Mouse (Mus musculus) thymus, adult 18-20 months (tissue): ENCODE results near the gene Usp9x.
A peak's percentile ranks its signal among the peaks of the same experiment; 100 is the strongest.

ENCODE experiments used
- DNase-seq, 2 experiments: peaks; one replicate each; pipeline ENCODE4 v3.0.0; 2022; ENCODE audit warnings: mixed read lengths in 2 of 2

Usp9x gene

DNA sequence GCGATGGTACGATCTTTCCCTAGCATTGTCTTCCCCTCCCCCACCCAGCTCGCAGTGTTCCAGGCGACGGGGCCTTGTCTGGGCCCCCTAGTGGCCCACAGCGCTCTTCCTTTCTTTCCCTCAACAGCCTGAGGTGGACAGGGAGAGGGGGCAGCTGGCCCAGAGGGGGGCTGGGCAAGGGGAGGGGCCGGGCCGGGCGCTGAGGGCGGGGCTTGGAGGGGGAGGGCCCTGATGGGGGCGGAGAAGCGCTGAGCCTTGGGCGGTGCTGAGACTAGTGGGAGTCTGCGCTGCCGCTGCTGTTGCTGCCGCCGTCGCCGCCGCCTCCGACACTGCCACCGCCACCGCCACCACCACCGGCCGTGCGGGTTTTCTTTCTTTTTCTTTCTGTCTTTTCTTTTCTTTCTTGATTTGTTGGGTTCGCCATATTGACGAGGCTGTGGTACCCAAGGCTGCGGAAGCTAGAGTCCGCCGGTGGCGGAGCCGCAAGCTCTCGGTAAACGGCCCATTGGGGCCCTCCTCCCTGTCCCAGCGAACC, at the start of gene Usp9x:
Usp9x (plus strand) TSS at position 258 of the 535 bp plus-strand sequence.
- peak in 1 of 2 experiments; percentile 65 for DNase-seq

DNA sequence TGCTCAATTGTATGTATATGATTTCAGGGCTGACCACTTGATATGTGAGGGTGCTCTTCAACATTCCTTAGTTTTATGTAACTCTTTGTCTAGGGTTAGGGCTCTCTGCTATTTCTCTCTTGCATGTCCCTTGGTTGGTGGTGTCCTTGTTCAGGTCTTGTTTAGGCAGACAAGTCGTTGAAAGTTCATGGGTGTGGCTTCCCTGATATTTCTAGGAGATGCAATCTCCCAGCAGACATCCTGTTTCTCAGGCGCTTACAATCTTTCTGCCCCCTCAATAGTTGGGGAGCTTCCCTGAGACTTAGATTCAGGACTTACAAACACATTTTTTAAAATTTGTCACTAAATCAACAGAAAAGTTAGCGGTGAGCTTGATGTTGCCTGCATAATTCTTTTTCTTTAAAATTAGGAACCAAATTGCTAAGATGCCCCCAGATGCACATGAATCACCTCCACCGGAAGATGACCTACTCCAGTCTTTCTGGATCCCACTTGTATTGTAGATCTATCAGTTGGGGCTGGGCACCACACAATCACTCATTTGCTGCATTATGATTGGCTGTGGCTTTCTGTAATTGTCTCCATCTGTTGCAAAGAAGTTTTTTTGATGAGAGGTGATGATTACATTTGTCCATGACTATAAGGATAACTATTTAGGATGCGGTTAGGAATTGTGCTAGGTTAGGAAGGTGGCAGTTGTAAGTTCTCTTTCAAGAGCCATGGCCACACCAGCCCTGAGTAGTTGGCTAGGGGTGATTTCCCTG, 48.6 kb upstream of the Usp9x start:
- no peak for DNase-seq

DNA sequence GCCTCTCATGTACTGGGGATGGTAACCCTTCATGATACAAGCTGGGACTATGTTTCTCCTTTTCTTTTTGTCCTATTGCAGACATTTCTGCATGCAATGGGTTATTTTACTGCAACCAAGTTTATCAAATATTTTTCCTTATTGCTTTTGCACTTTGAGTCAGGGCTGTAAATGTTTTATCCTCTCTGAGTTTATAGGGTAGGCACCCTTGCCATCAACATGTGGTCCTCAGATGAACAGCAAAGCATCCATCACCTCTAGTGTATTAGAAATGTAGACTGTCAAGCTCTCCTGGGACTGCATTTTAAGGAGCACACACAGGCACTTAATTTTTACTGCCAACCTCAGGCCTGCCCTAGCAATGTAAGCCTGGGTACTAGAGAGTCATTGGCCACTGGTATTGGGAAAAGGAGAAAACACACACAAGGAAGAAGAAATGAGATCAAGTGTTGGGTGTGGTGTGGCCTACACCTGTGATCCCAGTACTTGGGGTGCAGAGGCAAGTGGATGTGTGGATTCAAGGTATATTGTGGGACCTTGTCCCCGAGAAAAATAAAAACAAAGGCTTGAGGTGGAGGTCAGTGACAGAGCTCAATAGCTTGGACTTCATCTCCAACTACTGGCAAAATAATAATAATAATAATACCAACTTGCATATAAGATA, 46.6 kb upstream of the Usp9x start:
- DNase-seq = no peak

DNA sequence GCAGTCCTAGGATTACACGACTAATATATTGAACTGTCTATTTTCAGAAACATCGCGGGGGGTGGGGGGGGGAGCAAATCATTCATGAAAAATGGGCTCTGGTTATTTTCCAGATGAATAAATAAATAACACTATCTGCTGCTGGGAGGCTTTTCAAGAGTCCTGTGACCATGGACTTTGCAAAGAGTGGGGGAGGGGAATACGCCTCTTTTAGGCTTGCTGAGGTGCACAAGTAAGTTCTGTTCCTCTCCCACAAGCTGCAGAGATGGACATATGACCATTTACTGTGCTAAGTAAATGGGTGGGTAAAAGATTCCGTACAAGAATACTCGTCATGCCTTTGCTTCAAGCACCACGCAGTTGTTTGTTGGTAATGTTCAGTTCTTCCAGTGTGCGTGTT, 46.0 kb upstream of the Usp9x start:
- no peak for DNase-seq

DNA sequence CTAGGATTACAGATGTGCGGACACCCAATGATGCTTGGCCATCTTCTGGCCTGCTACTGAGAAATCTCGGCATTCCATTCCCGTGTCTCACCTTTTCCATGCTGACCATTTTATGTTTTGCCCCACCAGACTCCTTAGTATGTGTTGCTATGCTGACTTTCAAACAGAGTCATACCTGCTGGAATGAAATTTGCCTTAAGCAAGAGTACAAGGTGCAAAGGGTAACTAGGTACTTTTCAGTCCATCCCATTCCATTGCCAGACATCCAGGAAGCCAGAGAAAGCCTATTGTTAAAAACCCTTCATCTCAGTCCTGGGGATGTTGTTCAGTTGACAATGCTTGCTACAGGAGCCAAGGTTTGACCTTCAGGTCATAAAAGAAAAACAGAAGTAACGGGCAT, 43.1 kb upstream of the Usp9x start:
- DNase-seq = no peak

DNA sequence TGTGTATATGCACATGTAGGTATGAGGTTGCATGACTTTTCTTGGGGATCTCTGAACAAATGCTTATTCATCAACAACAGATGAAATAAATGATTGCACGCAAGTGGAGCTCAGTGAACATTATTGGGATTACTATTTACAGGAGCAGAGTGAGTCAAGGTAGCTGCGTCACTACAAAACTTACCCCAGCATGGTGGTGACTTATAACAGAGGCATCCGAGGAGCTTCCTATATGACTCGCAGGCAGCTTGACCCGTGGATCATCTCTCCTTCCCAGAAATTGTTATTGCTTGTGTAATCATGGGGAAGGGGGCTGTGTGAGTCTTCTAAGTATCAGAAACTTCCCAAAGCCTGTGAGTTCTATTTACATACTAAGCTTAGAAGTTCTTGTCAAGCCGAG, 41.3 kb upstream of the Usp9x start:
- no peak for DNase-seq

DNA sequence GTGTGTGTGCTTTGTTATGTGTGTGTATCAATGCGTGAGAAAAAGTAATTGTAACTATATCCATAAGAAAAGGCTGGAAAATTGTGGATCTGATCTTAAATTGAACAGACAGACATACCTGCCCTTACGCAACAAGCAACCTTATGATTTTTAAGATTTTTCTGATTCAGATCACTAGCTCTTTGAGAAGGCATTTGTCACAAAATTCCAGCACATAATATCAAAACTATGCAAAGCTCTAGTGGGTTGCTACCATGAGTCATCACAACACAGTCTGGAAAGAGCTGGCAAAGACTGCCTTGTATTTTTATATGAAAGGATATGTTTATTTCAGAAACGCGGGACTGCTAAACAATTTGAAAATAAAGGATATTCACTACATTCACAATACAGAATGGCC, 34.2 kb upstream of the Usp9x start:
- DNase-seq = no peak

DNA sequence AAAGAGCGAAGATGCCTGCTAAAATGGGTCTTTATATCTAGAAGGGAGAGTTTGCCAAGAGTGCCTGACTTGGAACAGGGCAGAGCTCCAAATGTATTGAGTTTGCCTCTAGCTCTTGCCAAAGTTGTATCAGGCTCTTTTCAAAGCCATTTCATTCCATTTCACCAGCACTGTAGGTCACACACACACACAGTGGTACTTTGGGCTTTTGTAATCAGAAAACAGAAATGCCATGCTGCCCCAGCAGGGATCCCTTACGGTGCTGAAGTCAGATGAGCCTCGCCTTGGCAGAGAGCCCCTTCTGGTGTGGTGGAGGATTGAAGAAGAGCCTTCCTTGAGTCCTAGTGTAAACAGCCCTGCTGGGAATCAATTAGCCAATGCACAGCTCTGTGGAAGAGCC, 32.1 kb upstream of the Usp9x start:
- no peak for DNase-seq

DNA sequence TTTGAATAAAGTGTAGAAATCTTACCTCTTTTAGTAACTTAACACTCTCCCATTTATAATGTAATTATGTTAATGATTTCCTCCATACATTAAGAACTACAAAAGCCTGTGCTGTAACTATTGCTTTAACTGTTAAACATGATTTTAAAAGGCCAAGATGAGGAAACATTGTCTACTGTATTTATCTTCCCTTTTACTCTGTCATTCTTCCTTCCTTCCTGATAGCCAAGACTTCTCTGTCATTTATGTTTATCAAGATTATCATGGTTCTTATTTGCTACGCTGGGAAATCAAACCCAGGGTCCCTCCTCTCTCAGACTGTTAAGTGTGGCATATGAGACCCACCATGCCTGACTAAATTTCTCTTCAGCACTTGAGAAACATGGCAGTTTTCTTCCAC, 30.9 kb upstream of the Usp9x start:
- no peak for DNase-seq

DNA sequence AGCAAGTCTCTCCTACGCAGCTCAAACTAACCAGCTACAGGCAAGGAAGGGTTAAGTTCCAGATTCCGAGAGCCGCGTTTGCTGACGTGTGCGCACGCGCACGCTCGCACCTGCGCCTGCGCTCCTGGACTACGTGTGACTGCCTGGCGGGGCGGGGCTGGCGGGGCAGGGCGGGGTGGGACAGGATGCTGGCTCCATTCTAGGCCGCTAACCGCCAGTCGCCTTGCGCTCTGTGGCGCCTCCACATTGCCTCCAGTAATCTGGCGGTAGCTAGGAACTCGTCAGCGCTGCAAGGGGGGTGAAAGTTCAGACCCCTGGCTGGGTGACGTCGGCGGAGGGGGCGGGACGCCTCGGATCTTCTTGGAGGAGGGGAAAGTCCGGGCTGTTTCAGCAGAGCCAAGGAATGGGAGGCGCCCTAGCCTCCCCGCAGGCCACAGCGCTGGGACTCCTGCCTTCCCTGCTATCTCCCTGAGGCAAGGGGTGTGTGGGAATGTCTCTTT, 29.6 kb upstream of the Usp9x start:
- DNase-seq = peak; percentile 92 to 95

DNA sequence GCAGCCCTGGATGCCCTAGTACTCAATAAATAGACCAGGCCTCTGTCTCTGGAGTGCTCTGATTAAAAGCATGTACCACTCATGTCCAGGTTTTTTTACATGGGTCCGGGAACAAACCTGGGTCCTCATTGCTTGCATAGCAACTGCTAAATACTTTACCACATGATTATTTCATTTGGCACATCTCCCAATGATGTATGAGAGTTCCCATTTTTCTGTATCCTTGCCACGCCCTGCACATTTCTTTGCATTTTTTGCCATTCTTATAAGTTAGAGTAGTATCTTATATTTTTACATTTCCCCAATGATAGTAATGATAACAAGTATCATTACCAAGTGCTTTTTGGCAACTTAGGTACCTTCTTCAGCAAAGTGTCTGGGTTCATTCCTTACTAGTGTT, 27.5 kb upstream of the Usp9x start:
- no peak for DNase-seq

DNA sequence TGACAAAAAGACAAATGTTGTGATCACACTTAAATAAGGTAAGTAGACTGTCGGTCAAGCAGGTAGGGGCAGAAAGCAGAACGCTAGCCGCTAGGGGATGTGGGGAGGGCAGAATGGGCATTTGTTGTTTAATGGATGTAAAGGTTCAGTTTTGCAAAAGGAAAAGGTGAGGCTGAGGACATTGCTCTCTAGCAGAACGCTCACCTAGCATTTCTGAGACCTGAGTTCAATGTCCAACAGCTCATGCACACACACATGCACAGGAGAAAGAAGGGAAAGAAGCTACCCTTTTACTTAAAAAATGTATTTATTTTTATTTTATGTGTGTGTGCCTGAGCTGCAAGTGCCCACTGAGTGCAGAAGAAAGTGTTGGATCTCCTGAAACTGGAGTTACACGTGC, 26.6 kb upstream of the Usp9x start:
- DNase-seq = no peak

DNA sequence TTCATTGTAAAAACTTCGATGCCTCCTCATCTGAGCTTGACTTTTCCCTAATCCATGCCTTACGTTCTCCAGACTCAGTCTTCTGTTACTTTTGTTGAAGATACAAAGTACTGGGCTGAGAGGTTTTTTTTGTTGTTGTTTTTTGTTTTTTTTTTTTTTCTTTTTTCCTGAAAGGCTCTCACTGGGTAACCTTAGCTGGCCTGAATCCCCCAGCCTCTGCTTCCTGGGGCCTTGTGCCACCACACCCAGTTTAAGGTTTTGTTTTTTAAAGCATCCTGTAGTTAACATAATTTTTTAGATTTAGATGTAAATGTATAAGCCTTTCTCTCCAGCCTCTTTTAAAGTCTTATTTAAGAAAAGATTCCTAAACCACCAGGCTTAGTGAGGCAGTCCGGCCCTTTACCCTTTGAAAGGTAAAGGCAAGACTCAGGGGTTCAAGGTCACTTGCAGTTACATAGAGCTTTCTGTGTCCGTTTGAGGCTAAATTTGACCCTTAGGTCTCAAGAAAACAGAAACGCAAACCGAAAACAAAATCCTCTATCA, 24.3 kb upstream of the Usp9x start:
- DNase-seq = no peak

DNA sequence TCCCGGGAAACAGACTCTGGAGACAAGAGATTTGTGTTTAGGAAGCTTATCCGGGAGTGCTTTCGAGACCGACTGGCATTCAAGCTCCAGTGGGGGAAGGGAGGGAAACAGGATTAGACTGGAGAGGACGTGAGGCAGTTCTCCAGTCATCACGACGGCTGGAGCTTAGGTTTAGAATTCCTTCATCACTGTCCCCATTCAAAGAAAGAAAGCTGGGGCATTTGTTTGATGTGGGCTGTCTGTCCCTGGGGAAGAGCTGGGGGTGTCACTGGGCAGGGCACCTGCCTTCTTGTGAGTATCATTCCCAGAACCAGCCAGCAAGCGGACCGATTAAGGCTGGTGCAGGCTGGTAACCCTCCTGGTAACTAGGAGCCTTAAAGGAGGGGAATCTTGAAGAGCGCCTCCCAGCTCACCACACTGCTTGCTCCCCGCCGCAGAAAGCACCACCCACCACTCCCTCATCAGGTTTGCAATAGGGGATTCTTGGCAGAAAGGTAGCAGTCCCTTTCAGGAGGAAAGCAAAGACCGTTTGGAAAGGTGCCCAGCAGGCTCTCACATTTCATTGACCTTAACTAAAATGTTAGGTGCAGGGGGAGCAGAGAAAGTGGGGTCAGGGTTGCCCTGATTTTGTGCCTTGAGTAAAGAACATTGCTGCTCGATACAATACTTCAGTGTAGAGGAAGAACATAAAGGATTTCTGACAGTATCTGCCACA, 23.5 kb upstream of the Usp9x start:
- no peak for DNase-seq

DNA sequence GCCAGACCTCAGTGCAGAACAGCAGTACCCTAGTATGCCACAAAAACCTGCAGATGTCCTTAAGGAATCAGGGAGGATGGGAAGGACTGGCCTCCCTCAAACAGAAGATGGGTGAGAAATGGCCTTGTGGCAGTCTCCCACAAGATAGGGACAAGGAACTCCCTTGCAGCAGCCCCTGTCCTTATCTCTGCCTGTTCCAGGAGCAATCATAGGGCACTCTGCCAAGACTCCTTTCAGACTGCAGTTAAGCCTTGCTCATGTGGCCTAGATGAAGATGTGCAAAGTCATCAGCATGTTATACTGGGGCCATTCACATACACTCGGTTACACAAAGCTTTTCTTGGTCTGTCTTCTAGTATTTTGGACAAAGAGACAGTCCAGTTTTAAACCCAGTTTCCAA, 16.7 kb upstream of the Usp9x start:
- no peak for DNase-seq

DNA sequence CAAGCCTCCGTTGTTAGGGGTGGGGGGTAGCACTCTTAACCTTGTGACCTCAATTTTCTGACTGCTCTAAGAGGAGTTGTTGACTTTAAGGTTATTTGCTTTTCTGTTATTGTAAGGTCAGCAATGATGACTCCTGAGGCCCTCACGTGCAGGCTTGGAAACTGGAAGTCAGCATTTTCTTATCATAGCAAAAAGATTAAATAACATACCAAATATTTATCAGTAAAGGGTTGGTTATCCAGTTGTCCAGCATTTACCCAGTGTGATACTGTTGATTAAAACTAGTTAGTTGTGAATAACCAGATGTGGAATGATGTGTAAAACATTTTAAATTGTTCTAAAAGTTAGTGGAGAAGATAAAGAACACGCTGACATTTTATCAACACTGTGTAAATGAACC, 9.3 kb upstream of the Usp9x start:
- DNase-seq = no peak

DNA sequence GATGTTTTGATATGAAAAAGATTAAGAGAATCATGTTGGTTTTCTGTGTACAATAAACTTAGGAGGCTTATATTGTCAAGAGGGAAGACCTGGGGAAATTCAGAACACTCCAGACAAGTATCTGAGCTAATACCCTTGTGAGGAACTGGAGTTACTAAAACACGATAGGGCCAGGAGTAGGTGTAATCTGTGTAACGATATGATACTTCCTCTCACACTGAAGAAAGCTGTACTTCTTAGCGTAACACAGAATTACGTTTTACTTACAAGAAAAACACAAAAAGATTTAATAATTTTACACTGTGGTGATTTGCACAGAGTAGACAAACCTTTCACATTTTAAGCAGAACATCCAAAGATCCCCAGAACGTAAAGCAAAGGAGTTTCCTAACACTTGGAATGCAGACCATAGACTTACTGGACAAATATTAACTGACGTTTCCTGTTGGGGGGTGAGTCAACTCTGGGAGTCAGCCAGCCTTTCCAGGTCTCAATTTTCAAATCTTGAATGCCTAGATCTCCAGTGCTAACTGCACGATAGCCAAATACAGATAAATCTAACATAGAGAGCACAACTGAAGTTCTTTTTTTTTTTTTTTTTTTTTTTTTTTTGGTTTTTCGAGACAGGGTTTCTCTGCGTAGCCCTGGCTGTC, 6.9 kb upstream of the Usp9x start:
- no peak for DNase-seq

DNA sequence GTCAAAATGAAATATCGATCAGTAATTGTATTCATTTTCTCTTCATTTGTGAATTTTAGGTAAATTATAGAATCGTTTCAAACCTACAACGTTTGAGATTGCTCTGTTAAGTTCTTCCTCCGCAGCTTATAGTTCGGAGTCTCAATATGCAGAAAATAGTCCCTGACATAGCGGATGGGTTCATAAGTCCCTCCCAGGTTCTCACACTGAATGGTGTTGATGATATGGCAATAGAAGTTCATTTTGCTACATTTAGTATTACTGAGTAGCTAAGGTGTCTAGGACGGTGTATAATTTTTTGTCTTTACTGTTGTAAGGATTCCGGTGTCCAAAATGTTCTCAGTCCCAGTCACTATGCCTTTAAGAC, 1.1 kb upstream of the Usp9x start:
- DNase-seq = no peak

DNA sequence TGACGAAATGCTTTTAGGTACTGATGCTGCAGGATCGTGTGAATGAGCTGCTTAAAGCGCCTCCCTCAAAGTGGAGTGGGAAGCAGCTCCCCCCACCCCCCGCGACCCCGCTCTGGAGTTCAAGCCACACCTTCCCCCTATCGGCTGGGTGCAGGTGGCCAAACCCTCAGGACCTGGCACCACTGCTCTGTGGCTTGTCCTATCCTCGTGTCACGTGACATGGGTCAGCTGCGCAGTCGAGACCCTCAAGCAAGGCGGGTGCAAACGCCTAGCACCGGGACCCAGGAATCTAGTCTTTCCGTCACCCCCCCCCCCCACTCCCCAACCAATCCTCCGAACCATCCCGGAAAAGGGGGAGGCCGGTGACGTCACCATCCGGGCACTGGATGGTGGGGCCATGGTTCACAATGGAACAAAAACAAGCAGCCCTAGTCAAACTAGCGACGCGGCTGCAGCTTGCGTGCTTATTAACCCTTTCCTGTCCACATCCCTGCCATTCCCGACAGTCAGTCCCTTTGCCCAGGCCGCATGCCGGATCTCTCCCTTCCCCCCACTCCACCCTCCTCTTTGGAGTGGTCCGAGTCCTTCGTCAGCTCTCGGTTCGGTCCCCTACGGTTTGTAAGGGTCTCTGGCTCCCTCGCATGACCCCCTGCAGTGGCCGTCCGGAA, 591 bp upstream of the Usp9x start:
- DNase-seq = peak; percentile 69 to 85

DNA sequence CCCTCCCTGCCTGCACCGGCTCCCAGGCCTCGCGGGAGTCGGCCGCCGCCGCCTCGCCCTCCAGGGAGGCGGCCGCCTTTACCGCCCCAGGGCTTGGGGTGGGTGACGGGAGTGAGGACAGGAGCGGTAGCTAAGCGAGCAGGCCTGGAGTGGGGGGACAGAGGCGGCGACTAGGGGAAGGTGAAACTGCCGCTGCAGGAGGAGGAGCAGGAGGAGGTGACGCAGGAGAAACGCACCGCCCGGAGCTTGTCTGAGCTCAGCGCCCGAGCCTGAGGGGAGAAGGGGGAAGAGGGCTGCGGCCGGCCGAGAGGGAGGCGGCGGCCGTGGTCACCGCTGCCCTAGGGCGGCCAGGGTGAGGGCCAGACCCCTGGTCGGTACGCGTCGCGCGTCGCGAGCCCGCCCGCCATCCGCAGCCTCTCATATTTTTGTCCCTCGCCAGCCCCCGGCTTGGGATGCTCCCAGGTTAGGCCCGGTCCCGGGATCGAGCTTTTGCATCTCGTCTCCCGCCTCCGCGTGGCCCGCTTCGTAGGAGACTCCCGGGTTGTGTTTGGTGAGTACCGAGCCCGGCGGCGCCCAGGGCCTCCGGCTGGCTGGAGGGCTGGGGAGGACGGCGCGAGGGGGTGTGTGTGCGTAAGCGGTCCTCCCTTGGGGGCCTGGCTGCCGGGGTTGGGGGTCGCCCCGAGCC, 620 bp downstream of the Usp9x start:
- DNase-seq = peak; percentile 61 to 73

DNA sequence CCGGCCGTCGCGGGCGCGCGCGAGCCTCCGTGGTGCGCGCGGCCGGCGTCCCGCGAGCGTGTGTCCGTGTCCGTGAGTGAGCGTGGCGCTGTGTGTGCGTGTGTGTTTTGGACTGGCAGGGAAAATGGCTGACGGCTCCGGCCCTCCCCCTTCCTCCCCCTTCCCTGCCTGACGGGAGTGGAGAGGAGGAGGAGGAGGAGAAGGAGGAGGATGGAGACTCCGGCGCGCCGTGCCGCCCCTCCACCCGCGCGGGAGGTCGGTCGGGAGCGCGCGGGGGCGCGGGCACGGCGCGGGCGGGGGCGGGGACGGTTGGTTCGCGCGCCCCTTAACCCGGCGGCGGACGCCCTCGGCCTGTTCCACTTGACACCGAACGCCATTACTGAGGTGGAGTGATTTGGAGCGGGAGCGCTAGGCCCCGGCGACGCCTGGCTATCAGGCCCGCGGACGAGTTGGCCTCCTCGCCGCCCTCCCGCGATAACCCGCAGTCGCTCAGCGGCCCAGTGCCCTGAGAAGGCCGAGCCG, 1.2 kb downstream of the Usp9x start:
- peak; percentile 37 to 50 for DNase-seq
